Mouse (Mus musculus): ENCODE results near the gene Utrn. TPM values are rescaled to one million over a fixed set of nuclear protein-coding genes. Genes with fewer than 3 reads are reported as not detected.

Utrn gene
- polyA plus RNA-seq, 1 experiment = 42.7 TPM

DNA sequence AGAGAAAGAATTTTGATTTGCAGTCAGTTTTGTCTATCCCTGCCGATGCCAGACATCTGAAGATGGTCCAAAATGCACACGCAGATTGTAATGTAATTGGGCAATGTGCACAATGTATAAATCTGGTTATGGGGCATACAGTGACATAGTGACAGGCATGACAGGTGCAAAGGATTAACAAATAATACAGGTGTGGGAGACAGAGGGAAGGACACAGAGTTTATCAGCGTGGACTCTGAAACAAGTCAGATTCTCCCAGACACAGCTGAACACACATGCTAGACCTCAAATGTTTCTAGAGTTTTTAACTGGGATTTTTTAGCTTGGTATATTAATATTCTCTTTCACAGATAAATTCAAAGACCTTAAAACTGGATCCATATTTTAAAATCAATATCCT, 386.2 kb downstream of the Utrn start:
- no peak overlapping the region for H3K4me3 ChIP-seq (ENCODE audit: insufficient read depth, low read depth, low read length)
- H3K4me1 ChIP-seq (ENCODE audit: control insufficient read depth, insufficient read depth, insufficient read length, low read length) = no peaks in the 10 kb centered on the region
- H3K27ac ChIP-seq (replicated peaks; ENCODE audit: low read depth, low read length) = no peak overlapping the region

DNA sequence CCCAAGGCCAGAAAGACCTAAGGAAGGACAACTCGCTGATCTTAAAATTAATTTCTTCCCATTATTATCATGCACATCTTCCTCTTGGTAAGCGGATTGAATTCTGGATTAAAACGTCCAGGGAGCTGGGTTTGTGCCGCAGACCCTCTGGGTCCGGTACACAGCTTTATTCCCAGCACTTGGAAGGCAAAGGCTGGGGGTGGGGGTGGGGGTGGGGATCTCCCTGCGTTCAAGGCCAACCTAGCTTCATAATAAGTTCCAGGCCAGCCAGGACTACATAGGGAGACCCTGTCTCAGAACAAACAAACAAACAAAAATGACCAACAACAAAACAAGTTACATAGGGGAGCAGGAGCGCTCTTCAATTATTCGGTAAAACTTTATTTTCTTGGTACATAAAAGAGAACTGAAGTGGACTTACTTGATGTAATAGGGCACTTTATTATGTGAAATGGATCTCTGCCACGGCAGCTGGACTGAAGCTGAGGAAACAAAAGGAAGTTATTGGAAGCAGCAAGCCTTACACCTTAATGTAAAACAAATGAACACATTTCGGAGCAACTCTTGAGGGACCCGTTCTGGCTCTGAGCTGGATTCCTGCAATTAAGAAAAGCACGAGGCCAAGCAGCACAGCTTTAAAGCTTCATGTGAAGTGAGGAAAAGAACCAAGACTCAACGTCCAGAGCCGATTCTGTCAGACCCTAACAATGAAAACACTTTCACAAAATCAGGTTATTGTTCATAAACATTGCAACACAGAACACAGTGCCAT, 394.1 kb downstream of the Utrn start:
- H3K27ac ChIP-seq (replicated peaks; ENCODE audit: low read depth, low read length) = no peak overlapping the region
- H3K4me1 ChIP-seq (ENCODE audit: control insufficient read depth, insufficient read depth, insufficient read length, low read length) = no peaks in the 10 kb centered on the region
- no peak overlapping the region for H3K4me3 ChIP-seq (ENCODE audit: insufficient read depth, low read depth, low read length)

DNA sequence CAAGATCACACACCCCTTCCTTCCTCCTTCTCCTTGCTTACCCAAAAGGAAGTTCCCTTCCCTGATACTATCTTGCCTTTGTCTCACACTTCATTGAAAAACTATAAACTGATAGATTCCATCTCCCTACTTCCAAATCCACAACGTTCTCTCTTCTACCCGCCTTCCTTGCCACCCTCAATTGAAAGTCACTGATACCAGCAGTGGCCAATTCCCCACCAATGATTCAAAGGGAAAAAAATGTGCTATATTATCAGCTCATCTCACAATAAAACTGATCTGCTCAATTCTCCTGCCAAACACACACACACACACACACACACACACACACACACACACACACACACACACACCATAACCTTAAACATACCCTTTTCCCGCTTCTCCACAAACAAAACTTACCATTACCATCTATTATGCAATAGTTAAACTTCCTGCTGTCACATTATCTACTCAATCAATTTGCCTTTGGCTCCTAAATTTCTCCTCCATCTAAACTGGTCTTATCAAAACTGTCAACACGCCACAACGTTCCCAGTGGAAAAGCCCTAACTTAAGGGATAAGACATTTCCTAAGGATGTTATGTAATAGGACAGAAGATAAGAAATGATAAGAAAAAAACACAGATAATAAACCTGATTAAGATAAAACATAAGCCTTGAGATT, 399.6 kb downstream of the Utrn start:
- Histone ChIP-seq H3K27ac (replicated peaks; ENCODE audit: low read depth, low read length) (peak overlapping the region; percentile 52), H3K4me1 (ENCODE audit: control insufficient read depth, insufficient read depth, insufficient read length, low read length) (0 out of 2 replicates have a peak, but pooled peaks cover 4% of the 10 kb centered on the region), H3K4me3 (ENCODE audit: insufficient read depth, low read depth, low read length) (no peak overlapping the region)

DNA sequence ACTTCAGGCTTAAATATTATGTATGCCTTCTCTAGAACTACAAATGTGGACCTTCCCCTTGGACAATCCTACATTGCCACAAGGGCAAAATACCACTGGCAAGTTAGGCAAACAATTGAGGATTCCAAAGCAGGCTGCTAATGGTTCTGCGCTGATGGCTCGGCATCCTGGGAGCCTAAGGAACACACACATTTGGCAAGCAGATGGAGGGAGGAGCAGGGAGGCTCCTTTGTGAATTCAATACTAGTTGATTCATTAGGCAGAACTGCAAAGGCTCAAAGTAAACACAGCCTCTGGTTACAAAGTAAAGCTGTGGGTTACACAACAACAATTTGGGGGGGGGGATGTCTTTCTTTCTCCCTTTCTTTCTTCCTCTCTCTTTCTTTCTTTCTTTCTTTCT, 401.6 kb downstream of the Utrn start:
- no peak overlapping the region for H3K27ac ChIP-seq (replicated peaks; ENCODE audit: low read depth, low read length)
- H3K4me1 ChIP-seq (ENCODE audit: control insufficient read depth, insufficient read depth, insufficient read length, low read length) = 0 out of 2 replicates have a peak, but pooled peaks cover 4% of the 10 kb centered on the region
- H3K4me3 ChIP-seq (ENCODE audit: insufficient read depth, low read depth, low read length) = no peak overlapping the region

DNA sequence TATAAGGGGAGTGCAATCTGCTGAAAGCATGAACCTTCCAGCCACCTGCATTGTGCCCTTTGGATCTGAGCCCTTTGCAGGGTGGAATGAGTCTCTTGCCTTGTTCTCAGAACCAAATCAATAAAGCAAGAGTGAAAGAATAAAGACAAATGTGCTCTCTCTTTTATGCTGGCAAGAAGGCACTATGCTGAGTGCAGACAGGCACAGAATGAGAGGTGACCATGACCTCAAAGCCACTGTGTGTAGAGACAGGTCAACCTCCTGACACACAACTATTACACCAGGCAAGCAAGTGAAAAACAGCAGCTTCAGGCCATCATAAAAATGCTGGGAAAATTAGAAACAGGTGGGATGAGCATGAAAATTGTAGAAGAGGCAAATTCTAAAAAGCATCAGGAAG, 408.2 kb downstream of the Utrn start:
- Histone ChIP-seq H3K4me3 (ENCODE audit: insufficient read depth, low read depth, low read length) (no peak overlapping the region), H3K4me1 (ENCODE audit: control insufficient read depth, insufficient read depth, insufficient read length, low read length) (no peaks in the 10 kb centered on the region), H3K27ac (replicated peaks; ENCODE audit: low read depth, low read length) (no peak overlapping the region)

DNA sequence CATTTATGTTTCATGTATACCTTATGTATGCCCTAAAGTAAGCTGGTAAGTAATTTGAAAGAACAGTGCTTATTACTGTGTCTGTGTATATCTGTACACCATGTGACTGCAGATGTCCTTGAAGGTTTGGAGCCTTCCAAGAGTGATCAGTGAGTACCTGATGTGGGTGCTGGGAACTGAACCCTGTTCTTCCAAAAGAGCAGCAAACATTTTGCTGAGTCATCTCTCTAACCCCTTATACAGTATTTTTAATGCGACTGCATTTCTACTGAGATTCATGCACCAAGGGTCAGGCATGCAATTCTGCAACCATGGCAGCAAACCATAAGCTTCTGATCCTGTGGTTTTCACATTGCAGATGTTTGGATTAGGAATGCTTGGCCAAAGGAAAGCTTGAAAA, 412.3 kb downstream of the Utrn start:
- no peaks in the 10 kb centered on the region for H3K4me1 ChIP-seq (ENCODE audit: control insufficient read depth, insufficient read depth, insufficient read length, low read length)
- no peak overlapping the region for H3K27ac ChIP-seq (replicated peaks; ENCODE audit: low read depth, low read length)
- H3K4me3 ChIP-seq (ENCODE audit: insufficient read depth, low read depth, low read length) = no peak overlapping the region

DNA sequence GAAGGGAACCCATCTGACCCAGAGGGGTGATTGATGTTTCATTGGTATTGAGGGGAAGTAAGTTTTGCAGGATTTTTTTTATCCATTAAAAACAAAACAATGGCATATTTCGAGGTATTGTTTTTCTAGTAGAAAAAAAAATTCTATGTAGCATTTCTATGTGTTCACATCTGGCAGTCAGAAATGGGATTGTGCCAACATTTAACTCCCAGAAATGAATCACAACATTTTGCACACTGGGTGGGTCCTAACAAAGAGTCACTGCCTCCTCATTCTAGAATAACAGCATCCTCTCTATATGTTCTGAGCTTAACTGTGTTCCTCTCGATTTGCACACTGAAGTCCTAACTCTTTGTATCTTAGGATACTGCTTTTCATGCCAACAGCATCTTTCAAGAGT, 416.5 kb downstream of the Utrn start:
- H3K4me1 ChIP-seq (ENCODE audit: control insufficient read depth, insufficient read depth, insufficient read length, low read length) = no peaks in the 10 kb centered on the region
- H3K27ac ChIP-seq (replicated peaks; ENCODE audit: low read depth, low read length) = no peak overlapping the region
- no peak overlapping the region for H3K4me3 ChIP-seq (ENCODE audit: insufficient read depth, low read depth, low read length)

DNA sequence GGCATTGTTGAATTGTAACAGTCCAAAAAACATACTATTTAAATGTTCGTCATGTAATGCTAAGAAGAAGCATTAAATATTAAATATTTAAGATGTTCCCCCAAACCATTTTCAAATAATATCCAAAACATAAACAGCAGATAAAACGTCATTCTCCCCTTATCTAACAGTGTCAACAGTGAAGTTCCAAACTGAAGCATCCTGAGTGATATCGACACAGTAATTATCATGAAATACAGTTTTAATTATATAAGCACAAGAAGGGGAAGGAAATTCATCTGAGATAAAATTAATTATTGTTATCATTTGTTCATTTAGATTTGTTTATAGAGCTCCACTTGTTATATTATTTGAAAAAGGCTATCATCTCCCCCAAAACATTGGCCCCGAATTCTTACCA, 425.0 kb downstream of the Utrn start:
- H3K4me3 ChIP-seq (ENCODE audit: insufficient read depth, low read depth, low read length) = no peak overlapping the region
- H3K4me1 ChIP-seq (ENCODE audit: control insufficient read depth, insufficient read depth, insufficient read length, low read length) = no peaks in the 10 kb centered on the region
- no peak overlapping the region for H3K27ac ChIP-seq (replicated peaks; ENCODE audit: low read depth, low read length)

DNA sequence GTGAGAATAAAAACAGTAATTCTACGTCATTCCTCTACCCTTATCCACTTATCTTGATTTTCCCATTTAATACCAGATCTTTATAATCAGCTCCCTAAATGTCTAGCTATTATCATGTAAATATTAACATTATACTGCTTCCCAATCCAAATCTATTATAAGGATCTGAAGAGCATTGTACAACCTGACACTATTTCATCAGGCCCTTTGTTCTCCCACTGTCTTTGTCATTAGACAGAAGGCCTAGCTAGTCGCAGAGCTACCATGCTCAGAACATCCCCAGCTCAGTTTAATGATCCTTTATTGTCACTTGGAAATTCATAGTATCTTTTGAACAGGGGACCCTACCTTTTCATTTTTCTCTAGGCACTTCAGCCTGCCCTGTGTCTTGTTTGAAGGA, 436.0 kb downstream of the Utrn start:
- H3K27ac ChIP-seq (replicated peaks; ENCODE audit: low read depth, low read length) = no peak overlapping the region
- no peak overlapping the region for H3K4me3 ChIP-seq (ENCODE audit: insufficient read depth, low read depth, low read length)
- H3K4me1 ChIP-seq (ENCODE audit: control insufficient read depth, insufficient read depth, insufficient read length, low read length) = no peaks in the 10 kb centered on the region

DNA sequence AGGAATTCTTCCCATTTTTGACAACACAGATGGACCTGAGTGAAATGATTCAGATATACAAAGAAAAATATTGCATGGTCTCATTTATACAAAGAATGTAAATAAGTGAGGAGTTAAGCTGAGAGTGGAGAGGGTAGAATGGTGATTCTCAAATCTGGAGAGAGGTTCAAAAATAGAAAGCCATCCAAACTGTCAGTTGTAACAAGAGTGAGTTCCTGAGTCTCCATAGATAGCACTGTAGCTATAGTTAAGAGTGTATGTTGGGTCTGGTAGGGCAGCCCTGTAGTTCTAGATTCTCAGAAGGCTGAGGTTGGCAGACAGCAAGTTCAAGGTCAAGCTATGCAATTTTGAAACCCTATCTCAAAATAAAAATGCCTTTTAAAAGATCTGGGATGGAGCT, 438.8 kb downstream of the Utrn start:
- Histone ChIP-seq H3K4me1 (ENCODE audit: control insufficient read depth, insufficient read depth, insufficient read length, low read length) (no peaks in the 10 kb centered on the region), H3K4me3 (ENCODE audit: insufficient read depth, low read depth, low read length) (no peak overlapping the region), H3K27ac (replicated peaks; ENCODE audit: low read depth, low read length) (no peak overlapping the region)

DNA sequence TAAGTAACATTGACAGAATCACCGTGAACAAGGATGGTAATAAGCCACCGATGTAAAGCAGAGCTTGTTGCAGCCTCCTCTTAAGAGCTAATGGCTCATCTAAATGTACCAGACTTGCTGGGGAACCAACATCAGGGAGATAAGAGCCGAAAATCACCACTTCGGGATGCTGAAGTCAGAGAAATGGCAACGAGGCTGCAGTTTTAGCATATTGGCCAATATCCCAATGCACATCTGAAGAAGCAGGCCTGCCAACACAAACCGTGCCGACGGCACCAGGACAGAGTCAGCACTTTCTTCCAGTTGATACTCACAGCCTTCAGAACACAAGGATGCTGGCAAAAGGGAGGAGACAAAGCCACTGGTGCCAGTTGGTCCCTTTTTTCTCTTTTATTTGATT, 442.3 kb downstream of the Utrn start:
- Histone ChIP-seq H3K4me3 (ENCODE audit: insufficient read depth, low read depth, low read length) (no peak overlapping the region), H3K4me1 (ENCODE audit: control insufficient read depth, insufficient read depth, insufficient read length, low read length) (peaks cover 2% of the 10 kb centered on the region)

DNA sequence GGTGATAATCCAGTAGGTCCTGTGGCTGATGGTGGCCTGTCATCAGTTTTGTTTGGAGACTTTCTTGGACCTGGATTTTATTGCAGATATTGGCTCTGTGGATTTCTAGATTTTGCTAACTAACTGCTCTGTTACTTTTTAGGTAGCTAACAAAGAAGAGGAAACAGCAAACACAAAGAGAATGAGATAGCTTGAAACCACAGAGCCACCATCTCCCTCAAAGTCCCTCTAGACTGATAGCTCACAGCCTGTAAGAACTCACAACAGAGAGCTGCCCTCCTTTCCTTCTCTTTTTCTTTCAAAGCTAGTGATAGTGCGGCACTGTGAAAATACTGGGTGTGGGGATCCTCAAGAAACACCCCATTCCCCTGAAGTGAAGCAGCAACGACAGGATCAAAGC, 444.2 kb downstream of the Utrn start:
- peaks cover 2% of the 10 kb centered on the region for H3K4me1 ChIP-seq (ENCODE audit: control insufficient read depth, insufficient read depth, insufficient read length, low read length)
- no peak overlapping the region for H3K27ac ChIP-seq (replicated peaks; ENCODE audit: low read depth, low read length)
- no peak overlapping the region for H3K4me3 ChIP-seq (ENCODE audit: insufficient read depth, low read depth, low read length)

More for the DNA sequence above, 442.3 kb downstream of the Utrn start:
- no peak overlapping the region for H3K27ac ChIP-seq (replicated peaks; ENCODE audit: low read depth, low read length)

DNA sequence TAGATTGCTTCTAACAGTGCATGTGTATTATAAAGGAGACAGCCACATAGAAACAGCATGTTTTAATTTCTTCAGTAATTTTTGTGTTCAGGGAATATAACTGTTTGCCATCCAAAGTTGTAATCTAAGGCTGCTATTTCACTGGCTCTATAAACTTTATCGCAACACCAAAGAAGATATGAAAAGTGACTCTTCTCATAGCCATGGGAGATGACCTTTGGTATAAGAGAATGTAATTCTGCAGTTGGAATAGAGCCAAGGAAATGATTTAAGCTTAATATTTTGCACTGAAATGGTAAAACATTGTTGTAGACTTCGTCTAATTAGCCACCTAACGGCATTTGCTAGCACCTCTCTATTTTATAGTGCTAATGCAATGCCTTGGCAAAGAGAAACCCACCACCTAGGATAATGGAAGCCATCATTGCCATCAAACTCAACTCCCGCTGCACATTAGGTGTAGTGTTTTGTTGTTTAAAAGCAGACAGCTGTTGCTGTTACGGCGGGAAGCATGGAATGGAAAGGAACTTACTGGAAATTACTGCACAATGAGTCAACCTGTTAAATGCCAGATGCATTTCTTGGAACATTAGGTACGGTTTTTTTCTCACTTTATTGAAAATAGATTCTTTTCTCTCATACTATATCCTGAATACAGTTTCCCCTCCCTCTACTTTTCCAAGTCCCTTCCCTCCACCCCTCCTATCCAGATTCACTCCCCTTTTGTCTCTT, 445.0 kb downstream of the Utrn start:
- no peak overlapping the region for H3K4me3 ChIP-seq (ENCODE audit: insufficient read depth, low read depth, low read length)
- no peak overlapping the region for H3K27ac ChIP-seq (replicated peaks; ENCODE audit: low read depth, low read length)
- peaks cover 2% of the 10 kb centered on the region for H3K4me1 ChIP-seq (ENCODE audit: control insufficient read depth, insufficient read depth, insufficient read length, low read length)

DNA sequence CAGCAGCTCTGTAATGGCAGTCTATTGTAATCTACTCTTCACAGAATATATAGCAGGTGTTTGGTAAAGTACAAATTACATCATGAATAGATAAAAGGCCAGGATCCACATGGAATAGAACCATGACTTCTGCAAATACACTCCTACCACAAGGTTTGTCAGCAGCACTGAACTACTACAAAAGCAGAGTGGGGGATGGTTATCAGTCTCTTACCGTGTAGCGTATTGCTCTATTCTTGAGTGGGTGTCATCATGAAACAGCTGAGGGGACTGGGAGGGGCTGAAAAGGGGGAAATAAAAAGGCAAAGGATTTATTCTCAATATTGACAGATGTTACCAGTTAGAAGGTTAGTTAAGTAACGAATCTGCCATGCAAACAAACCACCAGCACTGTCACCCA, 454.2 kb downstream of the Utrn start:
- H3K27ac ChIP-seq (replicated peaks; ENCODE audit: low read depth, low read length) = no peak overlapping the region
- no peak overlapping the region for H3K4me3 ChIP-seq (ENCODE audit: insufficient read depth, low read depth, low read length)
- H3K4me1 ChIP-seq (ENCODE audit: control insufficient read depth, insufficient read depth, insufficient read length, low read length) = no peaks in the 10 kb centered on the region

DNA sequence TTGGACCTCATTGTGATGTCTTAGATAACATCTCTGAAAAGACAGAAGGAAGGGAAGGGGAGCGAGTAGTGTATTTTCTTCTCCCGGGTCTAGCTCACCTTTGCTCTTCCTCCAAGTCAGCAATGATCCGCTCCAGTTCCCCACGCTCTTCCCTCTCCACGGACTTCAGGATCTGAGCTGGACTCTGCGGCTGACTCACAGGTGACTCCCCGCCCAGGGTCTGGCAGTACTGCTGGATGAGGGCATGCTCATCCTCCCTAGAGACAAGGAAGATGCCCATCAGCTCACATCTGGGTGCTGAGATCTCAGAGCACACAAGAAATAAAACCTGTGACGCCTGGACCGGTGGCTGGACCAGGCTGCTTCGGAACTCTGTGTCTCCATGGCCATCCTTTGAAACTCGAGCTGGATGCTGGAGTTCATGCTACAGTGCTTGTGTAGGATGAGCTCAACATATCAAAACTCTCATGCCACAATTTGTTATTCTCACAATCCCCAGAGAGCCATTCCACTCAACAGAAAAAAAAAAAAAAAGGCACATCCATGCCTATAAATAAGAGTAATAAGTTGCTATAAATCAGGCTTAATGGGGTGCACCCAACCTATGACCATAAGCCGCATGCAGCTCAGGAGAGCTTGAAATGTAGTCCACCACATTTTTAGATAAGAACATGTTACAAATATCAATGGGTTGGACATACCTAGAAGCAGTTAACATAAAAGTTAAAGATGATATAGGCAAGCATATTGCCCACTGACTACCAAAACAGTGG, 462.6 kb downstream of the Utrn start:
- H3K27ac ChIP-seq (replicated peaks; ENCODE audit: low read depth, low read length) = no peak overlapping the region
- no peak overlapping the region for H3K4me3 ChIP-seq (ENCODE audit: insufficient read depth, low read depth, low read length)
- no peaks in the 10 kb centered on the region for H3K4me1 ChIP-seq (ENCODE audit: control insufficient read depth, insufficient read depth, insufficient read length, low read length)
